Mouse (Mus musculus) lung, postnatal 10 days (tissue): Measurements from ENCODE around the gene Hormad2.
A peak's percentile ranks its signal among the peaks of the same experiment; 100 is the strongest.

ENCODE experiments used
- DNase-seq: peaks from one replicate; pipeline ENCODE4 v3.0.0; 2021

Hormad2 gene

GRCm38 (mm10) chr11:4299735-4300474 lies 141.0 kb downstream of the Hormad2 start:
- DNase-seq = peak; percentile 82

GRCm38 (mm10) chr11:4299191-4299590 lies 141.7 kb downstream of the Hormad2 start:
- peak; percentile 56 for DNase-seq

- no peak for DNase-seq
Observed at GRCm38 (mm10) chr11:4298615-4299014, 142.3 kb downstream of the Hormad2 start.

GRCm38 (mm10) chr11:4297753-4298152 lies 143.2 kb downstream of the Hormad2 start:
- peak; percentile 53 for DNase-seq

GRCm38 (mm10) chr11:4296610-4297275 lies 144.2 kb downstream of the Hormad2 start:
- DNase-seq = no peak
